Mouse (Mus musculus) kidney, adult 2 months (tissue): ENCODE results near the gene Slc22a17. TPM values are rescaled to one million over a fixed set of nuclear protein-coding genes. Genes with fewer than 3 reads are reported as not detected.

Experiments
- DNase-seq: peaks from one replicate; pipeline ENCODE4 v3.0.0; 2021
- H3K27ac ChIP-seq: fragments of 200-500 bp; 2 replicates; pipeline ENCODE4 v1.5.1; 2012; ENCODE audit warnings: low read depth, low read length, control low read depth, inconsistent platforms; ENCODE audit not compliant: insufficient read depth
- H3K27me3 ChIP-seq: fragments of 200-500 bp; replicated peaks from 2 replicates; pipeline ENCODE4 v1.6.1; 2012; ENCODE audit warnings: mild to moderate bottlenecking, moderate library complexity, low read length, inconsistent platforms; ENCODE audit not compliant: control insufficient read depth, insufficient read depth
- H3K36me3 ChIP-seq: fragments of 200-500 bp; 2 replicates; pipeline ENCODE4 v1.6.1; 2012; ENCODE audit warnings: mild to moderate bottlenecking, moderate library complexity, low read length, inconsistent platforms; ENCODE audit not compliant: control insufficient read depth, insufficient read depth
- H3K4me1 ChIP-seq: fragments of 200-500 bp; 2 replicates; pipeline ENCODE4 v1.6.1; 2011; ENCODE audit warnings: low read length; ENCODE audit not compliant: control insufficient read depth, insufficient read depth
- H3K4me3 ChIP-seq: fragments of 200-500 bp; 2 replicates; pipeline ENCODE4 v1.5.1; 2011; ENCODE audit warnings: mild to moderate bottlenecking, low read depth, low read length, control low read depth; ENCODE audit not compliant: insufficient read depth
- CTCF ChIP-seq: fragments of 200-500 bp; conservative IDR thresholded peaks from 2 replicates; pipeline ENCODE4 v1.5.1; 2011; ENCODE audit warnings: low read depth, mild to moderate bottlenecking, control low read depth, low read length, moderate library complexity, mixed read lengths; ENCODE audit not compliant: insufficient read depth, insufficient read length
- POLR2A ChIP-seq: fragments of 200-500 bp; IDR thresholded peaks from one replicate; pipeline ENCODE4 v1.6.1; 2011; ENCODE audit warnings: low read depth, low read length, control low read depth
- WGBS: fragments of 180-500 bp; shearing (Covaris S2); methylation state at CpG from one replicate; pipeline ENCODE4 v1.1.7; 2018; 5-methylcytosine and 5-hydroxymethylcytosine counted together
- polyA plus RNA-seq: library from polyadenylated mRNA; depleted of rRNA; stranded (reverse); fragments of >200 nt; gene quantifications from 2 replicates; pipeline ENCODE4 v1.2.3, GENCODE M21; 2012

Slc22a17 gene
- polyA plus RNA-seq, 1 experiment, result 63.9 TPM

DNA sequence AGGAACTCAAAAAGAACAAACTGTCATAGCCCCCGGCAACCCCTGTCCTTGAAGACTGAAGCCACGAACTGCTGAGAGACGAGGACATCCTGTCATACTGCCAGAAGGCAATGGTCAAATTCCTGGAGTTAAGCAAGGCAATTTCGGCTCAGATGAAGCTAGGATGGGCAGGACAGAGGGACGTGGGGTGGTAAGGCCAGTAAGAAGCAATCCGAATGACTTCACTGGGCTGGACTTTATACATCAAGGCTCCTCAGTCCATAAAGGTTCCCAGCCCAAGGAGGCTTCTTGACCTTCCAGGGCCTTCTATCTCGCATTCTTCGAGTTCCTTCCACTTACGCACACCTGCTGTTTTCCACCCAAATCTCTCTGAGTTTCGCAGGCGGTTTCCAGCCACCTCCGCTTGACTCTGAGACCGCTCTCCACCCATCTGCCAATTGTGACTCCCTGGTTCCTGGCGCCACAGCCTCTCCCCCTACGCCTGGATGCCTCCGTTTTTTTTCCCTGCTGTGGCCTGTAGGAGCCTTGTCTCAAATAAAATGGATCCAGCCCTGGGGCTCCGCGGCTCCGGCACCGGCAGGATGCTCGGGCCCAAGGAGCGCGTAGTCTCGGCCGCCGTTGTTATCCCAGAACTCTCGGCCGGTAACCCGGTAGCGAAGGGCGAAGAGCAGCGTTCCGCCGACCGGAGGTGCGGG, 36.9 kb downstream of the Slc22a17 start:
- WGBS, result 5% methylated on average over 36 of the region's 36 CpGs
- Histone ChIP-seq H3K4me3 (peak overlapping the region; percentile 77), H3K27me3 (no peaks in the 10 kb centered on the region), H3K36me3 (no peaks in the 10 kb centered on the region), H3K4me1 (peaks cover 4% of the 10 kb centered on the region), H3K27ac (peak overlapping the region; percentile 65; the same call in 1 of the 2 replicates)
- DNase-seq, result peak; percentile 66
- no peak for TF ChIP-seq POLR2A
- TF ChIP-seq CTCF, result no peak

DNA sequence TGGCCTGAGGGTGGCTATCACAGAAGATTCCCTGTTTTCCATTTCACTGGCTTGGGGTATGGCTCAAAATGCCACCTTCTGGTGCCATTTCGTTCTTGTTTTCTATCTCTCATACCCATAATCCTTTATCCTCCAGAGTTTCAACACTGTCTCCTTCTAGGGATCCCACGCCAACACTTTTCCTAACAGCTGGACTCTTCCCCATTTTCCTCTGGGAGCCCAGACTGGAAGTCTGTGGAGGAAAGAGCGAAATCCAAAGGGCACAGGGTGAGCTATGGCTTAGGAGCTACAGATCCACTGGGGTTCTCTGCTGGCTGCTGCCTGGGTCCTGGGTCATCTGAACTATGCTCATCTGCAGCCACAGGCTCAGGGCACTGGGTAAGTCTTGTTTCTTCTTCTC, 38.8 kb downstream of the Slc22a17 start:
- no peak for DNase-seq
- Histone ChIP-seq H3K27me3 (no peaks in the 10 kb centered on the region), H3K4me1 (peaks cover 4% of the 10 kb centered on the region), H3K36me3 (no peaks in the 10 kb centered on the region), H3K4me3 (no peak overlapping the region), H3K27ac (no peak overlapping the region)
- 96% methylated on average over 3 of the region's 3 CpGs for whole genome bisulfite sequencing
- TF ChIP-seq POLR2A, result no peak
- no peak for TF ChIP-seq CTCF

DNA sequence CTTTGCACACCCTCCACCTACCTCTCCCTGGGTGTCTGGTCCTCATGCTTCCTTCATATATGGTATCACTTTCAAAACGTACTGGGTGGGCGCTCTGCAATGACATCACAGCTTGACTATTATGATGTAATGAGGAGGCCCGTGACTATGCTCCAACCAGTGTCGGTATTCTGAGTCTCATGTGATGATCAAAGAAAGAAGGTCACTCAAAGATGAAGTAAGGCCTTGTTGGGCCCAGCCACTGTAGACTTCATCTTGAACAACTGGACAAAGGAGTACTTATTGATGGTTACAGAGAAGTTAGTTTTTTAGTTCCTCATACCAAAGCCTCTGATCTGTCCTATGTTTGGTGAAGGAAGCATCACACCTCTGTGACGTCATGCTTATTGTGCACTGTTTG, 42.1 kb downstream of the Slc22a17 start, which contains the start of gene Homez:
Homez (minus strand) TSS at position 101 of the 400 bp plus-strand sequence.
- Histone ChIP-seq H3K27me3 (no peaks in the 10 kb centered on the region), H3K36me3 (no peaks in the 10 kb centered on the region), H3K4me1 (peaks cover 3% of the 10 kb centered on the region), H3K4me3 (no peak within 1 kb of the TSS), H3K27ac (no peak within 1 kb of the TSS)
- WGBS, result 91% methylated on average over 5 of the region's 5 CpGs
- TF ChIP-seq POLR2A (no peak), CTCF (no peak)
- DNase-seq, result no peak

DNA sequence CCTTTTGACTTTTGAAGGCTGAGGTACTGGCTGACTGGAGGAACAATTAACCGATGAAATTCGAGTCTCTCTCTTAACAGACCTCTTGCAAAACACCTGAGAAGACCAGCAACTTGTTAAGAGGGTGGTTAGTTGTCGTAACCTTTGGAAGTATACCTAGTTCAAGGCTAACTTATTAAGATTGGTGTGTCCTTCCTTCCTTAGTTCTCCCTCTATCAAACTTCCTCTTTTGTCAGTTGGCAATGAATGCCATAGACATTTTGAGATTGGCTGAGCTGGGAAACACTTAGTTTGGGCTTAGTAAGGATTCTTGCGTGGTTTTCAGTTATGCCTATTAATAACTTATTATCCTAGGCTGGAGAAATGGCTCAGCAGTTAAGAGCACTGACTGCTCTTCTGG, 44.9 kb downstream of the Slc22a17 start:
- DNase-seq, result no peak
- no peak for TF ChIP-seq CTCF
- TF ChIP-seq POLR2A, result no peak
- Histone ChIP-seq H3K4me1 (no peaks in the 10 kb centered on the region), H3K27ac (no peak overlapping the region), H3K4me3 (no peak overlapping the region), H3K36me3 (no peaks in the 10 kb centered on the region), H3K27me3 (no peaks in the 10 kb centered on the region)
- 81% methylated on average over 4 of the region's 4 CpGs for WGBS

DNA sequence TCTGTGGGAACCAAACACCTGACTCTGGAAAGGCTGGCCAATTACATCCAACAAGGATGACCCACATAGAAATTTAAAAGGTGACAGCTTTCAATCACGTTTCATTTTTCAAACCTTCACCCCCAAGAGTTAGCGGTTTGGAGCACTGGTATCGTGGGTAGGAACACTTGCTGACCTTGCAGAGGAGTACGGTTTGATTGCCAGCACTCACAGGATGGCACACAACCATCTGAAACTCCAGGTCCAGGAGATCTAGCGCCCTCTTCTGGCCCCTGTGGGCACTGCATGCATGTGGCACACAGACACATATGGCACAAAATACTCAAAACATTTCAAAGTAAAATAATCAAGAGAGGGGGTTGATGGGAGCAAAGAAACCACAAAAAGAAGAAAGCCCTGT, 46.0 kb downstream of the Slc22a17 start:
- Histone ChIP-seq H3K27ac (no peak overlapping the region), H3K27me3 (no peaks in the 10 kb centered on the region), H3K4me3 (no peak overlapping the region), H3K4me1 (no peaks in the 10 kb centered on the region), H3K36me3 (no peaks in the 10 kb centered on the region)
- no peak for TF ChIP-seq POLR2A
- peak; percentile 49 for TF ChIP-seq CTCF
- DNase-seq, result peak; percentile 15
- 66% methylated on average over 5 of the region's 5 CpGs for WGBS

DNA sequence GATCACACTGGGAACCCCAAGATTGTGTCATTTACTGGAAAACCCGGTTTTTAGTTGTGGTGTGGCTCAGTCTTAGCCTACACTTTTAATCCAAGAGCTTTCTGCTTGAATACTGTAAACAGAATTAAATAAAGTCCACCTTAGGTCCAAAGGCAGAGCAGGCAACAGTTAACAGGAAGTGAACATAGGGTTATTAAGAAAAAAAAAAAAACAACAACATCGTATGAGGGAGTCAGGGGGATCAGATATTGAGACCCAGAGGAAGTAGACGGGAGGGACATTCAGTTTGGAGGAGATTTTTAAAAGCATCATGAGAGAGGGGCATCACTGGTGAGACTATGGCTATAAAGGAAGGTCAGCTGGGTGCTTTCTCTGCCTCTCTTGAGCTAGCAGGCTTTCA, 46.7 kb downstream of the Slc22a17 start:
- no peaks in the 10 kb centered on the region for H3K36me3 ChIP-seq
- DNase-seq, result no peak
- H3K4me1 ChIP-seq, result no peaks in the 10 kb centered on the region
- H3K27me3 ChIP-seq, result no peaks in the 10 kb centered on the region
- no peak overlapping the region for H3K27ac ChIP-seq
- WGBS, result 46% methylated on average over 3 of the region's 3 CpGs
- TF ChIP-seq POLR2A (no peak), CTCF (no peak)
- H3K4me3 ChIP-seq, result no peak overlapping the region

DNA sequence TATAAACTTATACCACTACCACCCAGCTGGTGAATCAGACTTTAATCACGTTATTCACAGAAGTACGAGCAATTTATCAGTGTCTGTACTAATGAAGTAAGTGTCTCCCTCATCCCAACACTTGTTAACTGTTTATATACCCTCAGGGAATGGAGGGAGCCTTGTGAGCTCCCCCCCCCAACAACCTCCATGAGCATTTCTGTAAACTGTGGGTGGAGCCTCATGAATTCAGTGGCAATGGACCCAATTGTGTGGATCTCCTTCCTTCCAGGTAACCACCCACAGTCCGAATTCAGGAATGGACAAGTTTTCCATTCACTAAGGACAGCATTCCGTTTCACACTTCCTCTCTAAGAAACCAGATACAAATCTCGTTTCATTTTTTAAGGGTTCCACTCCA, 47.3 kb downstream of the Slc22a17 start:
- Histone ChIP-seq H3K36me3 (no peaks in the 10 kb centered on the region), H3K27ac (no peak overlapping the region), H3K27me3 (no peaks in the 10 kb centered on the region), H3K4me3 (no peak overlapping the region), H3K4me1 (no peaks in the 10 kb centered on the region; the same call in 1 of the 2 replicates)
- 66% methylated on average over 5 of the region's 5 CpGs for WGBS
- TF ChIP-seq CTCF (no peak), POLR2A (no peak)
- DNase-seq, result no peak
